Mouse (Mus musculus): ENCODE data around the gene Otulin. TPM values are rescaled to one million over a fixed set of nuclear protein-coding genes. Genes with fewer than 3 reads are reported as not detected.

Otulin gene
- total RNA-seq, 2 experiments from 2014 or later = 38.2 to 43.5 TPM

DNA sequence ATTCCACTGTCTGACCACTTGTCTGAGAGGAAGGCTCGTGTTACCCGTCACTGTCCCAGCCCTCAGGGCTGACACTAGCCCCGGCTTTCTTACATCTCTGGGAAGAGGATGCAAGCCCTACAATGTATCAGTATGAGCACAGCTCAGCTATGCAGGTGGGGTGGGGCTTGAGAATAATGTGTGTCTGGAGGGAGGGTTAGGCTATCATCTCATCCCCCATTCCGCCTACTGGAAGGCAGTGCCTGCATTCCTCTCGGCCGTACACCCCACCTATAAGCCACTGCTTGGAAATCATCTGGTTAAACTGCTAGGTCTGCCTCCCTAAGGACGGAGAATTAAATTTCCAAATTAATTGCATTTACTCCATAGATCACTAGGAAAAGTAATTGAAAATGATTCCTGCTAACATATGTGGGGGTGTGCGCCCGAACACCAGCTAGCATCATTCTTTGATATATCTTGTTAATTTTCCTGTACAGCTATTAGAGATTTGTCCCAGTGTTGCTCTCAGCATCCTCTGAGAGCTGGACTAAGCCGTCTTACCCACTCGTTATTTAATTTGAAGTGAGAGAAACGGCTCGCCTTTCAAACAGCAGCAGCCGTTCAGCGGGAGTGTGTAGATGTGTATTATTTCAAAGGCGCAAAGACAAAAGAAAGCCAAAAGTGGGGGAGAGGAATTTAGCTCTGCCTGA, 71.9 kb downstream of the Otulin start:
- no peak for DNase-seq
- intact Hi-C loops (cut with DNase I) = no loop called here

DNA sequence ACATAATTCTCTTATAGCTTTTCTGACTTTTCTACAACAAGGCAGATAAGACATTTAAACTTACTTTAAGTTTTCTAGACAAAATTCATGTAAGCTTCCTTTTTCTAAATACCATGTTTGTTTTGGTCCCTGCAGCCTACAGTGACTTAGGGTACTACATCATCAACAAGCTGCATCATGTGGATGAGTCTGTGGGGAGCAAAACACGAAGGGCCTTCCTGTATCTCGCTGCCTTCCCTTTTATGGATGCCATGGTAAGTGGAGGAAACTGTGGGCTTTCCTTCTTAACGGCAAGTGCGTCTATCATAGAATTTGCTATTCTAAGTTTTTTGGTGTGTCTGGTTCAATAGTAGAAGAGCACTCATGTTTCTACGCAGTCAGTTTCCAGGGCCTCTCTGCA, 76.9 kb downstream of the Otulin start:
- intact Hi-C loops (cut with DNase I) = no loop called here

DNA sequence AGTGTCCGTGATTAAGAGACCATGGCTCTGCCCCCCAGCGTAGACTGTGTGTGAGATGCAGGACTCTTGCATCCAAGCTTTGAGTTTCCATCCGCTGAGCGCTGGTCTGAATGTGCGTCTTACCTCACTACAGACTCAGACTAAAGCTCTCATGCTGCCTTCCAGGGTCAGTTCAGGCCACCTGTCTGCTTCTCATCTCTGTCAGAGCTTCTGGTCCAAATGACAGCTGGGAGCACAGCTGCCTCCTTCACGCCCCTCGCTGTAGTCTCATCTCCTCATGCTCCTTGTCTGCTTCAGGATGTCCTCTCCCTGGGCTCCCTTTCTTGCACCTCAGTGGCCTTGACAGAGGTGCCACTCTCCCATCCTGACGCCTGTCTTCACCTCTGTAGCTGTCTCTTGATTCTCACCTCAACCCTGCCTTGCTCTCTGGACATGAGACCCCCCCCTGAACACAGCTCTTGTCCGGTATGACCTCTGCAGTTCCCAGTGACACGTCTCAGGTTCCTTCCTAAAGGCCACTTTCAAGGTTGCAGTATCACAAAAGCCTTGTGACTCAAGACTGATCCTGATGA, 78.3 kb downstream of the Otulin start:
- intact Hi-C loops (cut with DNase I) = no loop called here
- peak; percentile 50 to 53 for DNase-seq

More for the DNA sequence above, 76.9 kb downstream of the Otulin start:
- DNase-seq = no peak

- DNase-seq = peak; percentile 66 to 73
Measured at GRCm38 (mm10) chr15:27551117-27552114, 79.1 kb downstream of the Otulin start.

GRCm38 (mm10) chr15:27550358-27550992, 80.0 kb downstream of the Otulin start:
- intact Hi-C loops (cut with DNase I) = no loop called here
- DNase-seq = no peak

More at GRCm38 (mm10) chr15:27551117-27552114, 79.1 kb downstream of the Otulin start:
- intact Hi-C loops (cut with DNase I) = no loop called here

GRCm38 (mm10) chr15:27549878-27550277, 80.6 kb downstream of the Otulin start:
- intact Hi-C loops (cut with DNase I) = no loop called here
- DNase-seq = no peak

- DNase-seq = no peak
Measured at GRCm38 (mm10) chr15:27549071-27549470, 81.4 kb downstream of the Otulin start.

DNA sequence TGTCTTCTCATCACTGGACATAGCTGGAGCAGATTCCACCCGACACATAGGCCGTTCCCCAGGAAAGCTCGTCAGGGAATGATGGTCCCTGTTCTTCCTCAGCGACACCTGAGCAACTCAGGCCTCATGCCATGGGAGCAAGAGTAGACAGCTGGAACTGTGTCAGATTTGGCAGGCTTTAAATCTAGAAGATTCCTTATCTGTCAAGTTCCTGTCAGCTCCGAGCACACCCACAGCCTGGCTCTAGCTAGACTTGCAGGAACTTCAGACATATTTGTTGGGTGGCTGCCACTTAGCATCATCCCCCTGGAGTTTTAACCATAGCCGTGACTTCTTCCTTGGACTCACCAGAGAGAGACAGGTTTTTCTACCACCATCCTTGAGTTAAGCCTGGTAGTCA, 82.4 kb downstream of the Otulin start:
- peak in 1 of 2 experiments; percentile 49 for DNase-seq
- intact Hi-C loops (cut with DNase I) = no loop called here

More at GRCm38 (mm10) chr15:27549071-27549470, 81.4 kb downstream of the Otulin start:
- intact Hi-C loops (cut with DNase I) = no loop called here

DNA sequence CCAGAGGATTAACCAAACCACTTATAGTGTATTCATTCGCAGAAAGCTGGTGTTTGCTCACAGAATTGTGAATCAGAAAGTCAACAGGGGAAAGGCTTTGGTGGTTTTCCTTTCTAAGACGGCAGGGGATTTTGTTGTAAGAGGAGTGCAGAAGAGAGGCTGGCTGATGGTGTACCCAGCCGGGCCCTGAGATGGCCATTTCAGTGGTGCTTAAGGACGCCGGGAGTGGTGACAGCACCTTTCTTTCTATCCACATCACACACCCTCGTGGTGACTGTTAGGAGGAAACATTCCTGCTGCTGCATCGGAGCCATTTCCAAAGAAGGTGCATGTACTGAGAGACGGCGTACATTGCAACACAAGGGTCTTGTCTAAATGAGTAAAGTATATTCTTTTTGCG, 85.3 kb downstream of the Otulin start:
- no peak for DNase-seq
- intact Hi-C loops (cut with DNase I) = no loop called here

GRCm38 (mm10) chr15:27539745-27540144, 90.7 kb downstream of the Otulin start:
- DNase-seq = peak; percentile 75 to 83
- intact Hi-C loops (cut with DNase I) = loop anchor here (2.0 to 5.0 kb wide), 3 partner anchors 32 to 72 kb away; partner anchors contain the start of gene Ank

DNA sequence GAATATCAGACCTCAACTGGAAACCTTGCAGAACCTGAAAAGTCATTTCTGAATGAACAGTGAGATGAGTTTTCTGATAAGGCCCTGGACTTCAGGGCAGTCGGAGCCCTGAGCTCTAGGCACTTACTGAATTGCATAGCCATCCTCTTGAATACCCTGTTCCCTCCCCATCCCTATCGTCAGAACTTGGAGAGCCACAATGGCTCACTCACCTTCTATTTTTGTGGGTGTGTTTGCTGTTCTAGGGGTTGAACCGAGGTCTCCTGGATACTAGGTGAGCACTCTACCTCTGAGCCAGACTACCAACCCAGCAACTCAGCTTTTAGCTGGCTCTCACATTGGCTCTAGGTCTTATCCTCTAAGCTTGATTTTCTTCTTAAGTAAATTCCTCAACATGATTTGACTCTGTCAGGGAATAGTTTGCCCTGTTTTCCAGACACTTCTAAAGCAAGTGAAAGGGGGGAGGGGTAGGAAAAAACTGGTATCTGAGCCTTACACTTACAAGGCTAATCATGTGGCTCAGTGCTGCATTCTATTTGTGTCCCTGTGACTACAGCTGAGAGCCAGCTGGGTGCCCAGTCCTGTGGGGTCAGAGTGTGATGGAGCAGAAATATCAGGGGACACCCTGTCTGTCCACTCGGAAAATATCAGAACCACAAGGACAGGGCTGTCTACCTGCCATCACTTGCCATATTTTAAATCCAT, 92.8 kb downstream of the Otulin start:
- intact Hi-C loops (cut with DNase I) = loop anchor here (2.0 to 5.0 kb wide), 2 partner anchors 37 to 70 kb away; partner anchors contain the start of gene Ank
- peak; percentile 65 to 80 for DNase-seq

- intact Hi-C loops (cut with DNase I) = loop anchor here (5.0 kb wide), 1 partner anchor 69 kb away; the partner anchor contains the start of gene Ank
- peak in 1 of 2 experiments; percentile 32 for DNase-seq
Measured at GRCm38 (mm10) chr15:27536771-27537170, 93.7 kb downstream of the Otulin start.

GRCm38 (mm10) chr15:27536186-27536585, 94.3 kb downstream of the Otulin start:
- no peak for DNase-seq
- intact Hi-C loops (cut with DNase I) = loop anchor here (5.0 kb wide), 1 partner anchor 69 kb away; the partner anchor contains the start of gene Ank

- DNase-seq = no peak
- intact Hi-C loops (cut with DNase I) = loop anchor here (5.0 kb wide), 1 partner anchor 68 kb away; the partner anchor contains the start of gene Ank
Measured at GRCm38 (mm10) chr15:27535681-27536080, 94.8 kb downstream of the Otulin start.

GRCm38 (mm10) chr15:27533036-27533435, 97.5 kb downstream of the Otulin start:
- DNase-seq = no peak
- intact Hi-C loops (cut with DNase I) = no loop called here

GRCm38 (mm10) chr15:27530023-27530422, 100.5 kb downstream of the Otulin start:
- no peak for DNase-seq
- intact Hi-C loops (cut with DNase I) = no loop called here

GRCm38 (mm10) chr15:27528896-27529295, 101.6 kb downstream of the Otulin start:
- intact Hi-C loops (cut with DNase I) = no loop called here
- DNase-seq = no peak

DNA sequence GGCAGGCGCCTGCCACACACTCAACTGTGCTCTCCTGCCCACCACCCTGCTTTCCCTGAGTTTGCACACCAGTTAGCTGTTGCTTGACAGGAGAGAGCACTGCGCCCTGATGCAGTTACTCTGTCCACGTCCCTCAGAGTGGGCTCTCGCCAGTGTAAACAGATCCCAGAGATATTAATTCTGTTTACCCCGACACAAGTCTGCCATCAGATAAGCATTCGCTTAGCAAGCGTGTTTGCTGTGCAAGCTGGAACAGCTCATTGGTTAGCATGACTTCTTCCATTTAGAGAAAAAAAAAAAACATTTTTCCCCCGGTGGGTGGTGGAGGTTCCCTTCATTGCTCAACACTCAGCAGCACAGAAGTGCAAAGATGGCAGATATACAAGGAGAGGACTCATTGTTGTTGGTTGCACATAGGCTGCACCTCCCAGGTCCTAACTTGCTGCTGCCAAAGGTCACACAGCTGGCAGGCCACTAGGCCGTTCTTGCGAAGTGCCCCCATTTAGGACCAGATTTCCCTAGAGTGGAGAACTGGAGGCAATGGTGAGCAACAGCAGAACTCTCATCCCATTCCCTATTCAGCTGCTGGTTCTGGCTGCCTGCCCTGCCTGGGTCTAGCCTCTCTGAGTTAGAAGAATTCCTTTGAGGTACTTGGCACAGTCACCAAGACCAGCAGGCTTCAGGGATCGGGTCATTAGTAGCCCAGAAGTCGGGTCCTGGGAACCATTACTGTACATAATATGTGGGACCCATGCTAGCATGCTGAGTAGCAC, 105.1 kb downstream of the Otulin start:
- intact Hi-C loops (cut with DNase I) = no loop called here
- no peak for DNase-seq

GRCm38 (mm10) chr15:27519857-27520256, 110.6 kb downstream of the Otulin start:
- DNase-seq = no peak
- intact Hi-C loops (cut with DNase I) = no loop called here
